In the genomic region with DNA sequence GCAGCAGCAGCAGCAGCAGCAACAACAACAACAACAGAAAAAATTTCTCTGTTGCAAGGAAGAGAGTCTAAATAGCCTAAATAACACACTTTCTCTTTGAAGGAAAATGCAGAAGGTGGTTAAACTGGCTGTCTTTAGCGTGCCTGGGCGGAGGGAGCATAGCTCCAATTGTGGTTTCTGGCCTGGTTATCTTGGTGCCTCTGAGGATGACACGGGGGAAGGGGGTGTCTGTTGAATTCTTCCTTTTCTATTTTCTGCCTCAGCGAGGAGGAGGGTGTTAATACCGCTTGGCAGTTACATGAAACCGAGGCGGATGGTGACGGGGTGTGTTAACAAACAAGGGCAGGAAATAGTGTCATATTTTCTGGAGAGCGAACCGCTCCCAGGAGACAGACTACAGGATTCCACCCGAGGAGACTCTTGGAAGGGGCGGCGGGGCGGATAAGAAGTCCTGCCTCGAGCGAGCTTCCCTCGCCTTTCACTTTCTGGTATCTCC, we compare ENCODE assay signal across 8 mouse cellular contexts. TPM values are rescaled to one million over a fixed set of nuclear protein-coding genes. Genes with fewer than 3 reads are reported as not detected.
DNase-seq lines count a peak whose midpoint lies in the region; ATAC-seq and TF ChIP-seq lines count a peak whose summit lies in the region.

No protein-coding gene starts in this region.

- peak overlapping the region; percentile 51 for H3K4me3 ChIP-seq in cerebellum, adult 2 months (replicated peaks; ENCODE audit: insufficient read depth, low read depth, low read length)
- peak overlapping the region; percentile 61 for H3K4me3 ChIP-seq in brown adipose tissue, adult 24 weeks (ENCODE audit: insufficient read depth, low read depth, low read length)
- peak overlapping the region; percentile 22 for H3K4me3 ChIP-seq in hindbrain, embryonic 13.5 days

- TF ChIP-seq CTCF in cerebellum, adult 2 months (IDR thresholded peaks at IDR 0.05; ENCODE audit: borderline replicate concordance, insufficient read depth, low read depth, low read length) = no peak

- H3K9ac ChIP-seq in hindbrain, embryonic 13.5 days = peak overlapping the region; percentile 21; the same call in 1 of the 2 replicates

- peak overlapping the region; percentile 49 for H3K4me2 ChIP-seq in hindbrain, embryonic 13.5 days

- no peaks in the 10 kb centered on the region for H3K9me3 ChIP-seq in hindbrain, embryonic 13.5 days

- H3K27ac ChIP-seq in cerebellum, adult 2 months (ENCODE audit: insufficient read depth, low read length) = no peak overlapping the region
- peak overlapping the region; percentile 76 for H3K27ac ChIP-seq in brown adipose tissue, adult 24 weeks (replicated peaks; ENCODE audit: low read depth, low read length)
- H3K27ac ChIP-seq in hindbrain, embryonic 13.5 days = no peak overlapping the region

- ATAC-seq in hindbrain, embryonic 13.5 days (ENCODE audit: low FRiP score) = no peak

- 8% methylated on average over 17 of the region's 17 CpGs for WGBS in cerebellum, adult 2 months
- 41% methylated on average over 17 of the region's 17 CpGs for WGBS in hindbrain, embryonic 13.5 days

- H3K27me3 ChIP-seq in cerebellum, adult 2 months (ENCODE audit: control insufficient read depth, insufficient read depth, low read length) = no peaks in the 10 kb centered on the region
- peaks cover 11% of the 10 kb centered on the region for H3K27me3 ChIP-seq in hindbrain, embryonic 13.5 days

- TF ChIP-seq POLR2A in cerebellum, adult 2 months (IDR thresholded peaks at IDR 0.05; ENCODE audit: borderline replicate concordance, insufficient read depth, low read length) = no peak

- no peaks in the 10 kb centered on the region for H3K4me1 ChIP-seq in cerebellum, adult 2 months (ENCODE audit: control insufficient read depth, insufficient read depth, low read length)
- H3K4me1 ChIP-seq in brown adipose tissue, adult 24 weeks (ENCODE audit: control insufficient read depth, insufficient read depth, insufficient read length, low read length) = no peaks in the 10 kb centered on the region
- H3K4me1 ChIP-seq in hindbrain, embryonic 13.5 days (replicated peaks) = peaks cover 7% of the 10 kb centered on the region; the same call in 1 of the 2 replicates

- no peaks in the 10 kb centered on the region for H3K36me3 ChIP-seq in hindbrain, embryonic 13.5 days

- peak in 1 of 2 experiments; percentile 22 for DNase-seq in cerebellum, adult 2 months
- DNase-seq in cerebellum, adult 9-11 months = no peak
- DNase-seq in gastrocnemius, adult 18-20 months (ENCODE audit: low spot score) = peak; percentile 79
- DNase-seq in layer of hippocampus, postnatal 25 days (ENCODE audit: extremely low spot score in 1 of 2, low spot score in 1 of 2) = peak; percentile 16 to 25
- DNase-seq in lung, postnatal 10 days = peak; percentile 78
- peak; percentile 82 for DNase-seq in skeletal muscle tissue, adult 2 months (ENCODE audit: low read depth, low spot score)

RNA-seq across cellular contexts. Expression of a gene that starts 27.2 kb away (rescaled TPM):
- 0.40 and 0.65 TPM in 2 replicates for polyA plus RNA-seq in cerebellum, adult 2 months (2012; rRNA removed)
- polyA plus RNA-seq in brown adipose tissue, adult 24 weeks (2012; ENCODE audit: insufficient read depth, insufficient read length, missing spikeins) = not detected in 2 replicates
- not detected for total RNA-seq in gastrocnemius, adult 18-20 months (2021)
- not detected in 2 replicates for polyA plus RNA-seq in hindbrain, embryonic 13.5 days (2015; fragmentation: Nextera tagmentation; extraction: Ambion mirVana)
- not detected for total RNA-seq in layer of hippocampus, postnatal 25 days (2021)

RNA-seq across cellular contexts. Expression of a gene that starts 34.2 kb away (rescaled TPM):
- polyA plus RNA-seq in cerebellum, adult 2 months (2012; rRNA removed) = 34.0 and 39.5 TPM in 2 replicates
- polyA plus RNA-seq in brown adipose tissue, adult 24 weeks (2012; ENCODE audit: insufficient read depth, insufficient read length, missing spikeins) = 3.0 and 3.2 TPM in 2 replicates
- total RNA-seq in gastrocnemius, adult 18-20 months (2021) = 1 to 10 TPM; 2.7 to 3.0 TPM
- 14.8 and 15.6 TPM in 2 replicates for polyA plus RNA-seq in hindbrain, embryonic 13.5 days (2015; fragmentation: Nextera tagmentation; extraction: Ambion mirVana)
- 10 to 100 TPM; 41.6 to 42.8 TPM for total RNA-seq in layer of hippocampus, postnatal 25 days (2021)
